Mouse (Mus musculus): ENCODE data around the gene Egfem1. TPM values are rescaled to one million over a fixed set of nuclear protein-coding genes. Genes with fewer than 3 reads are reported as not detected.

Gene Egfem1
- polyA plus RNA-seq, 1 experiment from 2014 or later, result 1.6 TPM

- Histone ChIP-seq H3K9me3 (replicated peaks; ENCODE audit: low read length) (no peaks in the 10 kb centered on the region), H3K4me2 (ENCODE audit: low read length) (no peak overlapping the region), H3K27me3 (ENCODE audit: insufficient read depth, low read length) (no peaks in the 10 kb centered on the region), H3K4me1 (replicated peaks; ENCODE audit: insufficient read depth, low read length) (no peaks in the 10 kb centered on the region), H3K27ac (no peak overlapping the region), H3K9ac (ENCODE audit: low read depth, low read length) (no peak overlapping the region), H3K36me3 (ENCODE audit: insufficient read depth, low read length) (no peaks in the 10 kb centered on the region), H3K4me3 (replicated peaks; ENCODE audit: low read depth, low read length) (no peak overlapping the region)
- DNase-seq (ENCODE audit: low spot score) (no peak), ATAC-seq (replicated peaks; ENCODE audit: low FRiP score, low read depth) (no peak)
- WGBS, result 85% methylated on average over 2 of the region's 2 CpGs
- no peak for TF ChIP-seq CTCF (IDR thresholded peaks at IDR 0.05; ENCODE audit: low read depth)
Observed at GRCm38 (mm10) chr3:29132054-29132931, 50.5 kb downstream of the Egfem1 start.

GRCm38 (mm10) chr3:29134509-29134908 is 52.7 kb downstream of the Egfem1 start:
- Histone ChIP-seq H3K27ac (no peak overlapping the region), H3K4me3 (replicated peaks; ENCODE audit: low read depth, low read length) (no peak overlapping the region), H3K4me2 (ENCODE audit: low read length) (peak overlapping the region; percentile 37), H3K27me3 (ENCODE audit: insufficient read depth, low read length) (no peaks in the 10 kb centered on the region), H3K9me3 (replicated peaks; ENCODE audit: low read length) (no peaks in the 10 kb centered on the region), H3K36me3 (ENCODE audit: insufficient read depth, low read length) (no peaks in the 10 kb centered on the region), H3K9ac (ENCODE audit: low read depth, low read length) (no peak overlapping the region), H3K4me1 (replicated peaks; ENCODE audit: insufficient read depth, low read length) (no peaks in the 10 kb centered on the region)
- no peak for ATAC-seq (replicated peaks; ENCODE audit: low FRiP score, low read depth)
- no peak for TF ChIP-seq CTCF (IDR thresholded peaks at IDR 0.05; ENCODE audit: low read depth)
- DNase-seq (ENCODE audit: low spot score), result no peak
- WGBS, result 32% methylated on average over 11 of the region's 11 CpGs

GRCm38 (mm10) chr3:29135176-29136064 is 53.6 kb downstream of the Egfem1 start:
- Histone ChIP-seq H3K27ac (no peak overlapping the region), H3K4me1 (replicated peaks; ENCODE audit: insufficient read depth, low read length) (no peaks in the 10 kb centered on the region), H3K4me2 (ENCODE audit: low read length) (no peak overlapping the region), H3K36me3 (ENCODE audit: insufficient read depth, low read length) (no peaks in the 10 kb centered on the region), H3K4me3 (replicated peaks; ENCODE audit: low read depth, low read length) (no peak overlapping the region), H3K27me3 (ENCODE audit: insufficient read depth, low read length) (no peaks in the 10 kb centered on the region), H3K9ac (ENCODE audit: low read depth, low read length) (no peak overlapping the region), H3K9me3 (replicated peaks; ENCODE audit: low read length) (no peaks in the 10 kb centered on the region)
- ATAC-seq (replicated peaks; ENCODE audit: low FRiP score, low read depth) (no peak), DNase-seq (ENCODE audit: low spot score) (no peak)
- TF ChIP-seq CTCF (IDR thresholded peaks at IDR 0.05; ENCODE audit: low read depth), result no peak
- WGBS, result 44% methylated on average over 9 of the region's 9 CpGs

- H3K27me3 ChIP-seq (ENCODE audit: insufficient read depth, low read length), result no peaks in the 10 kb centered on the region
- no peak overlapping the region for H3K9ac ChIP-seq (ENCODE audit: low read depth, low read length)
- H3K36me3 ChIP-seq (ENCODE audit: insufficient read depth, low read length), result no peaks in the 10 kb centered on the region
- 31% methylated on average over 10 of the region's 10 CpGs for WGBS
- DNase-seq (ENCODE audit: low spot score) (peak; percentile 13), ATAC-seq (replicated peaks; ENCODE audit: low FRiP score, low read depth) (no peak)
- no peak for TF ChIP-seq CTCF (IDR thresholded peaks at IDR 0.05; ENCODE audit: low read depth)
- no peaks in the 10 kb centered on the region for H3K4me1 ChIP-seq (replicated peaks; ENCODE audit: insufficient read depth, low read length)
- no peaks in the 10 kb centered on the region for H3K9me3 ChIP-seq (replicated peaks; ENCODE audit: low read length)
- H3K4me2 ChIP-seq (ENCODE audit: low read length), result no peak overlapping the region
- H3K27ac ChIP-seq, result no peak overlapping the region
- H3K4me3 ChIP-seq (replicated peaks; ENCODE audit: low read depth, low read length), result no peak overlapping the region
Observed at GRCm38 (mm10) chr3:29136065-29136955, 54.5 kb downstream of the Egfem1 start.

GRCm38 (mm10) chr3:29168401-29168800 is 86.6 kb downstream of the Egfem1 start:
- Histone ChIP-seq H3K9me3 (replicated peaks; ENCODE audit: low read length) (no peaks in the 10 kb centered on the region), H3K36me3 (ENCODE audit: insufficient read depth, low read length) (no peaks in the 10 kb centered on the region), H3K4me2 (ENCODE audit: low read length) (no peak overlapping the region), H3K4me3 (replicated peaks; ENCODE audit: low read depth, low read length) (no peak overlapping the region), H3K27me3 (ENCODE audit: insufficient read depth, low read length) (no peaks in the 10 kb centered on the region), H3K27ac (no peak overlapping the region), H3K4me1 (replicated peaks; ENCODE audit: insufficient read depth, low read length) (no peaks in the 10 kb centered on the region), H3K9ac (ENCODE audit: low read depth, low read length) (no peak overlapping the region)
- WGBS, result 86% methylated on average over 4 of the region's 4 CpGs
- no peak for DNase-seq (ENCODE audit: low spot score)
- ATAC-seq (replicated peaks; ENCODE audit: low FRiP score, low read depth), result no peak
- TF ChIP-seq CTCF (IDR thresholded peaks at IDR 0.05; ENCODE audit: low read depth), result no peak

All from kidney, postnatal 0 days (tissue).